10 mouse cellular contexts compared by ENCODE assay signal in the genomic region with DNA sequence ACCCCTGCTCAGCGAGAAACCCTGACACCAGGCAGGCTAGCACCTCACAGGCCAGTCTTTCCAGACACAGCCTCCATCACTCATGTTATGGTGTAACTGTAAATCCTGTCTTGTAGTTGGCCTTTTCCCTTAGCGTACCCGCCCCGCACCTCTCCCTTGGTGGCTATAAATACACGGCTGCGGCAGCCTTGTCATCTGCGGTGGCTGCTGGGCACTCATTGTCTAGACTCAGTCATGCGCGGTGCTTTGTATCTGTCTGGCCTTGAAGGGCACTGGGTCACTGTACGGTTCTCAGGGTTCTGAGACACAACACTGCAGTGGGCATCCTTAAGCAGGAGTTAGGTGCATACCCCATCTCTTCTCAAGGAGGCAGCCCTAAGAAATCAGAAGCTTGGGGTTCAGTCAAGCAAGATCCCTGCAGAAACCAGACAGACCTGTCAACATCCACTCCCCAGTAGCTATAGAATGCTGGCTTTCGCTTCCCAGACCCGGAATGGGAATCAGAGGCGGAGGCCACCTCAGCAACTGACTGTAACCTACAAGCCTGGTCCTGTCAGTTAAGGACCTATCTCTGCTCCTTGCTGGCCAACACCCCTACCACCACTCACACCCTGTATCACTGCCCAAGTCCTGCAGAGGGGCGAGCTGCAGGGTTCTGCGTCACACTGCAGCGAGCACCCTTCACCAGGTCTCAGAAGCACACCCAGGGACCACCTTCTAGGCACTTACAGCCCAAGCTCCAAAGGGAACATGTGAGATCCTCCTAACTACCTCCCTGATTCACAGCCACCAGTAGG. TPM values are rescaled to one million over a fixed set of nuclear protein-coding genes. Genes with fewer than 3 reads are reported as not detected.
DNase-seq lines count a peak whose midpoint lies in the region; ATAC-seq and TF ChIP-seq lines count a peak whose summit lies in the region.
"Had no signal": no experiment of that assay in that cellular context is flagged by ENCODE, and none has a peak within 500 bp of the region (broad histone marks: within the 10 kb centered on the region; RNA-seq: fewer than 3 reads in every experiment).

No protein-coding gene starts in this region.

- no peak for TF ChIP-seq CTCF in liver, postnatal 0 days (IDR thresholded peaks at IDR 0.05; ENCODE audit: low read depth)

- peaks cover 27% of the 10 kb centered on the region for H3K4me1 ChIP-seq in liver, embryonic 12.5 days
- peaks cover 2% of the 10 kb centered on the region; the same call in 1 of the 2 replicates for H3K4me1 ChIP-seq in liver, postnatal 0 days (ENCODE audit: insufficient read depth)
- H3K4me1 ChIP-seq in heart, embryonic 11.5 days (ENCODE audit: control insufficient read depth, insufficient read depth, low read length): peaks cover 31% of the 10 kb centered on the region
- peaks cover 6% of the 10 kb centered on the region; the same call in 1 of the 2 replicates for H3K4me1 ChIP-seq in neural tube, embryonic 14.5 days (ENCODE audit: control insufficient read depth, insufficient read depth, low read length)

- ATAC-seq in liver, embryonic 12.5 days: peak; percentile 66
- no peak for ATAC-seq in liver, postnatal 0 days
- ATAC-seq in heart, embryonic 11.5 days (replicated peaks; ENCODE audit: insufficient number of reproducible peaks, low FRiP score, low TSS enrichment): no peak
- peak; percentile 74; the same call in 1 of the 2 replicates for ATAC-seq in neural tube, embryonic 14.5 days (ENCODE audit: low read depth)
- ATAC-seq: forebrain, embryonic 16.5 days; intestine, embryonic 16.5 days had no signal

- DNase-seq in liver, postnatal 0 days: no peak
- peak; percentile 57 for DNase-seq in heart, postnatal 4 days
- DNase-seq in lung, postnatal 10 days: no peak
- no peak for DNase-seq in kidney, adult 18-20 months
- DNase-seq: lung, embryonic 14.5 days had no signal

- peak overlapping the region; percentile 36; the same call in 1 of the 2 replicates for H3K9ac ChIP-seq in liver, embryonic 12.5 days
- no peak overlapping the region for H3K9ac ChIP-seq in liver, postnatal 0 days (replicated peaks)
- peak overlapping the region; percentile 52; the same call in 1 of the 2 replicates for H3K9ac ChIP-seq in heart, embryonic 11.5 days (ENCODE audit: low read depth, low read length)
- no peak overlapping the region for H3K9ac ChIP-seq in neural tube, embryonic 14.5 days (replicated peaks; ENCODE audit: low read depth, low read length)
- H3K9ac ChIP-seq: lung, embryonic 14.5 days had no signal

- H3K27me3 ChIP-seq in liver, embryonic 12.5 days (replicated peaks): no peaks in the 10 kb centered on the region
- H3K27me3 ChIP-seq in liver, postnatal 0 days (ENCODE audit: insufficient read depth, low read length): no peaks in the 10 kb centered on the region
- H3K27me3 ChIP-seq in heart, embryonic 11.5 days (ENCODE audit: control insufficient read depth, insufficient read depth, low read length): no peaks in the 10 kb centered on the region
- H3K27me3 ChIP-seq in neural tube, embryonic 14.5 days (ENCODE audit: control insufficient read depth, insufficient read depth, low read length): no peaks in the 10 kb centered on the region

- WGBS in liver, embryonic 12.5 days (ENCODE audit: insufficient replicate concordance): 78% methylated on average over 16 of the region's 16 CpGs
- 80% methylated on average over 16 of the region's 16 CpGs for WGBS in liver, postnatal 0 days (ENCODE audit: insufficient replicate concordance)
- 51% methylated on average over 16 of the region's 16 CpGs for WGBS in heart, embryonic 11.5 days (ENCODE audit: insufficient replicate concordance)
- WGBS in neural tube, embryonic 14.5 days: 44% methylated on average over 16 of the region's 16 CpGs

- no peak overlapping the region for H3K4me2 ChIP-seq in liver, embryonic 12.5 days
- no peak overlapping the region for H3K4me2 ChIP-seq in liver, postnatal 0 days (ENCODE audit: low read depth, low read length)
- peak overlapping the region; percentile 19 for H3K4me2 ChIP-seq in heart, embryonic 11.5 days
- H3K4me2 ChIP-seq in neural tube, embryonic 14.5 days (ENCODE audit: low read depth, low read length): no peak overlapping the region
- H3K4me2 ChIP-seq: lung, embryonic 14.5 days had no signal

- H3K4me3 ChIP-seq in liver, embryonic 12.5 days: no peak overlapping the region
- no peak overlapping the region for H3K4me3 ChIP-seq in liver, postnatal 0 days (ENCODE audit: low read depth, low read length)
- H3K4me3 ChIP-seq in heart, embryonic 11.5 days (ENCODE audit: low read depth, low read length): no peak overlapping the region
- no peak overlapping the region for H3K4me3 ChIP-seq in neural tube, embryonic 14.5 days (ENCODE audit: low read depth, low read length)

- no peaks in the 10 kb centered on the region for H3K9me3 ChIP-seq in liver, embryonic 12.5 days (replicated peaks)
- no peaks in the 10 kb centered on the region for H3K9me3 ChIP-seq in liver, postnatal 0 days (ENCODE audit: low read length)
- H3K9me3 ChIP-seq in heart, embryonic 11.5 days (replicated peaks; ENCODE audit: control insufficient read depth, low read length): no peaks in the 10 kb centered on the region
- no peaks in the 10 kb centered on the region for H3K9me3 ChIP-seq in neural tube, embryonic 14.5 days (ENCODE audit: control insufficient read depth, low read length)

- H3K36me3 ChIP-seq in liver, embryonic 12.5 days: 0 out of 2 replicates have a peak, but pooled peaks cover 5% of the 10 kb centered on the region
- no peaks in the 10 kb centered on the region for H3K36me3 ChIP-seq in liver, postnatal 0 days (replicated peaks; ENCODE audit: insufficient read depth, low read length)
- peaks cover 4% of the 10 kb centered on the region; the same call in 1 of the 2 replicates for H3K36me3 ChIP-seq in heart, embryonic 11.5 days (ENCODE audit: control insufficient read depth, insufficient read depth, low read length)
- H3K36me3 ChIP-seq in neural tube, embryonic 14.5 days (ENCODE audit: control insufficient read depth, insufficient read depth, low read length): 0 out of 2 replicates have a peak, but pooled peaks cover 2% of the 10 kb centered on the region

- no peak for TF ChIP-seq EP300 in liver, postnatal 0 days (IDR thresholded peaks at IDR 0.05; ENCODE audit: low read depth)

- H3K27ac ChIP-seq in liver, embryonic 12.5 days: peak overlapping the region; percentile 33
- H3K27ac ChIP-seq in liver, postnatal 0 days (ENCODE audit: low read depth): no peak overlapping the region
- peak overlapping the region; percentile 86 for H3K27ac ChIP-seq in heart, embryonic 11.5 days (ENCODE audit: low read depth, low read length)
- H3K27ac ChIP-seq in neural tube, embryonic 14.5 days (ENCODE audit: low read depth, low read length): peak overlapping the region; percentile 77

RNA-seq across cellular contexts. Expression of gene Plpp7, which starts 10.0 kb away (rescaled TPM):
- polyA plus RNA-seq in liver, embryonic 12.5 days (2016; fragmentation: Nextera tagmentation; extraction: Ambion mirVana): 3.0 and 3.4 TPM in 2 replicates
- polyA plus RNA-seq in liver, postnatal 0 days (2015; fragmentation: Nextera tagmentation; extraction: Ambion mirVana): 1.6 and 1.7 TPM in 2 replicates
- 10.0 and 11.7 TPM in 2 replicates for polyA plus RNA-seq in heart, embryonic 11.5 days (2014; fragmentation: Nextera tagmentation; extraction: Ambion mirVana)
- 10 to 100 TPM; 15.7 to 20.5 TPM for total RNA-seq in heart, postnatal 4 days (2021)
- 23.8 and 25.2 TPM in 2 replicates for polyA plus RNA-seq in neural tube, embryonic 14.5 days (2014; fragmentation: Nextera tagmentation; extraction: Ambion mirVana)

RNA-seq across cellular contexts. Expression of gene Fam78a, which starts 20.7 kb away (rescaled TPM):
- 22.4 and 22.6 TPM in 2 replicates for polyA plus RNA-seq in liver, embryonic 12.5 days (2016; fragmentation: Nextera tagmentation; extraction: Ambion mirVana)
- 3.8 and 4.3 TPM in 2 replicates for polyA plus RNA-seq in liver, postnatal 0 days (2015; fragmentation: Nextera tagmentation; extraction: Ambion mirVana)
- 43.1 and 43.7 TPM in 2 replicates for polyA plus RNA-seq in heart, embryonic 11.5 days (2014; fragmentation: Nextera tagmentation; extraction: Ambion mirVana)
- 10 to 100 TPM; 40.9 to 42.5 TPM for total RNA-seq in heart, postnatal 4 days (2021)
- polyA plus RNA-seq in neural tube, embryonic 14.5 days (2014; fragmentation: Nextera tagmentation; extraction: Ambion mirVana): 0.28 and 0.50 TPM in 2 replicates

RNA-seq across cellular contexts. Expression of gene Prrc2b, which starts 45.6 kb away (rescaled TPM):
- 20.8 and 23.6 TPM in 2 replicates for polyA plus RNA-seq in liver, embryonic 12.5 days (2016; fragmentation: Nextera tagmentation; extraction: Ambion mirVana)
- polyA plus RNA-seq in liver, postnatal 0 days (2015; fragmentation: Nextera tagmentation; extraction: Ambion mirVana): 7.5 and 8.4 TPM in 2 replicates
- polyA plus RNA-seq in heart, embryonic 11.5 days (2014; fragmentation: Nextera tagmentation; extraction: Ambion mirVana): 39.3 and 40.6 TPM in 2 replicates
- 100 to 1,000 TPM; 138 to 145 TPM for total RNA-seq in heart, postnatal 4 days (2021)
- polyA plus RNA-seq in neural tube, embryonic 14.5 days (2014; fragmentation: Nextera tagmentation; extraction: Ambion mirVana): 101 and 118 TPM in 2 replicates

Comparison
In these comparisons a context has a peak if more than half of its experiments do, and no peak if none do; other contexts are left out.
1. ATAC-seq: peak in liver, embryonic 12.5 days (single experiment) and neural tube, embryonic 14.5 days (single experiment); none in liver, postnatal 0 days (single experiment) and heart, embryonic 11.5 days (single experiment).
2. H3K9ac ChIP-seq: peak in liver, embryonic 12.5 days (single experiment) and heart, embryonic 11.5 days (single experiment); none in liver, postnatal 0 days (single experiment) and neural tube, embryonic 14.5 days (single experiment).